Mouse (Mus musculus) ovary, adult 18-20 months (tissue): Measurements from ENCODE around the gene Tcp11.

Experiments used
- DNase-seq: peaks from one replicate; pipeline ENCODE4 v3.0.0; 2022; ENCODE audit warnings: low spot score, mixed read lengths

Tcp11 gene

DNA sequence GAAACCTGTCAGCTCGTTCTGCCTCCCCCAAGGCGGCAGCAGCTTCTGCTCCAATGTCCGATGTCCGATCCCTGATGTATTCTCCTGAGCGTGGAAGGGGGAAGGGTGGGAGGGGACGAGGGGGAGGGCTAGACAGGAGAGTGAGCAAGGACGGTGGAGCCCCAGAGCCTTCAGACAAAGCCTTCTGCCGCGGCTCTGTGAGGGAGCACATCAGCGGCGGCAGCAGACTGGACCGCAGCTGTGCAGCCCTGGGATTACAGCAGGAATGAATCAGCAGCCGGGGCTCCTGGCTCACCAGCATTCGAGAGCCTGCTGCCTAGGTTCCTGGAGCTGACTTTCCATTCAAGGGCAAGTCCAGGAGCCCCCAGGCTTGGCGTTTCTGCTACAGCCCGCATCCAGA is 39.8 kb downstream of the Tcp11 start:
- no peak for DNase-seq

DNA sequence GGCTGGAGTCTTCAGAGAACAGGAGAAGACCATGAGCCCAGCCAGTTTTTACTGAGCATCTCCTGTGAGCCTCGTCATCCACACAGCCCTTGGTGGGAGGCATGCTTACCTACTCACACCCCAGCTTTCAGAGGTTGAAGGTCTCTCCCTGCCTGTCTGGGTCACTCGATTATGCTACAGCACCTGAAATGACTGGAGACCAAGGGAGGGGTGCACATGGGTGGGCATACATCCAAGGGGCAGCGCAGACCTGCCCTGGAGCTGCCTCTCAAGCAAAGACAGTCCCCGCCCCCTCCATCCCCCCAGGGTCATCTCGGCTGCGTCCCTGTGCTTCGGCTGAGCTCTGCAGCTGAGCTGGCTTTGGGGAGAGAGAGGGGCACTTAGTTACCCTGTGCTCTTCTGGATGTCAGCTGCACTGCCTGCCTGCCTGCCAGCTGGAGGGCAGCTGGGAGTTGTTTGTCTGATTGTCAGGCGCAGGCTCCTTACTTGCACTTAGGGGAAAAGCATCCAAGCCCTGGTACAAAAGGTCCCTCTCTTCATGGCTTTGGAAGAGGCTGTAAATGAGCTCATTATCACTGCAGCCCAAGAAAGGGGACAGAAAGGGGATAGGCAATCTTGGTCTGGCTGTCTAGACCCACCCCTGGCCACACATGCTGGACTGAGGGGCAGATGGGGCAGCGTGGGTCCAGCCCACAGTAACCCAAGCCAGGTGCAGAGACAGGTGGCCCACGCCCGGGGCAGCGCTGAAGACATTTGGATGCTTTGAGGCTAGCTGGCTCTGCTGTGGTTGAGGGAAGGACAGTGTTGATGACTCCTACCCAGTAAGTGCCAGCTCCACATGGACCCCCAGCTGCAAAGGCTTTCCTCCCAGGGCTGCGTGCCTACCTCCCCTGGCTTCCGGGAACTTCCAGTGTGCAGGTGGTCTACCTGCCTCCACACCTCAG is 43.4 kb downstream of the Tcp11 start:
- no peak for DNase-seq

DNA sequence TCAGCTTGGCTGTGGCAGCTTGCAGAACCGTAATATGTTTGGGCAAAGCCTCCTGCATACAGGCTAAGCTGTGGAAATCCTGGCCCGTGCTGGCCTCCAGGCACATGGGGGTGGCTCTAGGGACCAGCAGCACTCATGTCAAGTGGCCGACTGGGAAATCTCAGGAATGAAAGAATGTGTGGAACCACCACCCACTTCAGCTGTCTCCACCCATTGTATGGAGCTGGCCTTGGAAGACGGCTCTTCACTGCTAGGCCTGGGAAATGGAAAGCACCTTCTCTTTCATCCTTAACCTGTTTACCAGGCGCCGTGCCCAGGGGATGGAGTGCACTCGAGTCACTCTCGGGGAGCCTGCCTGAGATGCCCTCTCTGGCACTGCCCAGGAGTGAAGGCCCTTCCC is 45.5 kb downstream of the Tcp11 start:
- no peak for DNase-seq

DNA sequence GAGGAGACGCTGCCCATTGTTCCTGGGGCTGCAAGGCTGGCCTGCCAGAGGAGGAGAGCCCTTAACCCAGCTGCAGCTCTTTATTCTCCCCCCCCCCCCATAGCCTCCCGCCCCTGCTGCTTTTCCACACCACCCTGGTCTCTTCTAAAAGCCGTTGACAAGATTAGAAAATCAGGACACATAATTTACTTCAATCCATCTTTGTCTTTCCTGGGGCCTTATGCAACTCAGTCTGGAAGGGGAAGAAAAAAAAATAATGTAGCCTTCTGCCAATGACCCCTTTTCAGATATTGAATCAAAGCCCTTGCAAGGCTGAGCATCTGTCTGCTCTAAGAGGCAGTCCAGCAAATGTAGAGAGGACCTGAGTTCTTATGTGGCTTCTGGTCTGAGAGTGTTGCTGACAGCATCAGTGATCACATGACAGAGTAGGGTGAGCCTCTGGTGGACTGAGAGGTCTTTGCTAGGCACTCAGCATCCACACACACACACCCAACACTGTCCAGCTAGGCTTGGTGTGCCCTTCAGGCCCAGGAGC is 47.3 kb downstream of the Tcp11 start:
- no peak for DNase-seq

DNA sequence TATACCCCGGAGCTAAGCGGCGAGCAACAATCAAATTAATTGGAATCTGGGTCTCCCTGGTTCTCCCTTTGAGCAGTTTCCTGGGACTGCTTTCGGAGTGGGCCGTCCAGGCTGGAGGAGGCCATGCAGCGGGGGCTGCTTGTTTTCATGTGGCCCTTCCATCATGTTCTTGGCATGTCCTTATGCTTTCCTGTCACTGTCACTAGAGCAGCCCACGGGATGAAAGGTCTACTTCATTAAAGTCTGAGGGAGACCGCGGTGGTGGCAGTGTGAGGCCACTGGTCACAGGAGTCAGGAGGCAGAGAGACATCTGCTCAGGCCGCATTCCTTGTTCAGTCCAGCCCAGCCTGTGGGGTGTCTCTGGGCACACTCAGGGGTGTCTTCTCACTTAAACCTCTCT is 48.2 kb downstream of the Tcp11 start:
- DNase-seq: no peak

DNA sequence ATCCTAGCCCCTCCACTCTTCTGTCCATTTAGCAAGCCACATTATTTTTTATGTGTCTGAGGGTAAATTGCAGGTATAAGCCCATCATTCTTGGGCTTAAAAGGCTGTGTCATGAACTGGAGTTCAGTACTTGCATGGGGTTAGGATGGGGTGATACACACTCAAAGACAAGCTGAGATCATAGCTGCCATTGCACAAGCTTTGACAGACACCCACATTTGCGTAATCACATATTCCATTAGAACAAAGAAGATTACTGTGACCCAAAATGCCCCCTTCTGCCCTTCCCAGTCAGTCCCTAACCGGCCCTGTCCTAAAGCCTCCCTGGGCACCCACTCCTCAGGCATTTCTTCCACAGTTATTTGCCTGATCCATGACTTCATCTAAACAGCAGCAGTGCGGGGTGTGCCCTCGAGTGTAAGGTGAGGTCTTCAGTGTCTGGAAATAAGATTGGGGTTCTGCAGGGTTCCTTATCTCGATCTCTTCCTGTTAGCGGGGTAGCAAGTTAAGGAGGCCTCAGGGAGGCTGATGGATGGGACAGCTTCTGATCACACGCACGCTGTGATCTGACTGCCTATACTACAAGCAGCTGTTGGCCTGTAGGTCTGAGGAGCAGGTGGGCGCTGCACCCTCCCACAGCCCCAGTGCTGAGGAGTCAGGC is 49.0 kb downstream of the Tcp11 start:
- no peak for DNase-seq

DNA sequence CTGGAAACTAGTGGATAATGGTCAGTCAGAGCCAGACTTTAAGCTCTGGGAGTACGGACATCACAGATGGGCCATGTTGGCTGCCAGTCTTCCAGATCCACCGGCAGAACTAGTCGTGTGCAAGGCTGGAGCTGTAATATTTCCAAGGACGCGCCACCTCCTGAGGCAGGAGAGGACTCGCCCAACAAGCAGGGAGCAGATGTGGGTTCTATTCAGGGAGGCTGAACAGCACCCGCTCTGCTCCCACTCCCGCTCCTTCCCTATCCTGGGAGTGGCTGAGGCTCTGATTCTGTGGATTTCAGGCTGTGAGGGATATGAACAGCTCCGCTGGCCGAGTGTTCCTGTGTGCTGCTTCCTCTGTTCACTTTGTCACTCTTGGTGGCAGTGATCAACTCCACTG is 50.0 kb downstream of the Tcp11 start:
- DNase-seq: no peak

DNA sequence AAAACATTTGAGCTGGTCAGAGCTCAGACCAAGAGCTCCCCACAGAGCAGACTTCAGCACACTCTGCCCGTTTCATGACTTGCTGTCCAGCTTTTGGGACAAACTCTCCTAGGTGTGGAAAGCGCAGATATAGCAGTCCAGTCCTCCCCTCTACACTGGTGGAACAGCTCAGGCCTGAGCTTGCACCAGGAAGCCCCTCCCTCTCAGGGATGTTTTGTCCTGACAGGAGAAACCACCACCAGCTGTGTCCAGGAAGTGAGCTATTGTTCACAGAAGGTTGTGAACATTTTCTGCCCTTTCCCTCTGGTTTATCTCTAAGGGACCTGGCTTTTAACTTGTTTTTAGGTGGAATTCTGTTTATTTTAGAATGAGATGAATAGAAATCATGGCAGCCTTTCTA is 51.1 kb downstream of the Tcp11 start:
- DNase-seq: no peak

DNA sequence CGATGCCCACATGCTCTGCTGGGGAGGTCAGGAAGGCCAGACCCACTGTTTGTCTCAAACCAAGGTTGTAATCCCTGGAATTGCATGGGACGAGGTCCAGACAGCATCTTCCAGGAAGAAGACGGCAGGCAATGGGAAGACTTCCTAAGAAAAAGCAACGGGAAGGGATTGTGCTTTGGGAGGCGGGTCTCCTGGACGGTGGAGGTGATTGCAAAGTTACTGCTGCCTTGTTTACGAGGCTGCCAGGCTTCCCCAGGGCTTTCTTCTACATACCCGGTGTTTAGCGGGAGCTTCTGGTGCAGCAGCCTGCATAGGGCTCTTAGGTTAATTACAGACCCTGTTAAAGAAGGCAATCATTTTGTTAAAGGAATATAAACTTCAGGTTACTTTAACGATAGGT is 52.2 kb downstream of the Tcp11 start:
- no peak for DNase-seq

DNA sequence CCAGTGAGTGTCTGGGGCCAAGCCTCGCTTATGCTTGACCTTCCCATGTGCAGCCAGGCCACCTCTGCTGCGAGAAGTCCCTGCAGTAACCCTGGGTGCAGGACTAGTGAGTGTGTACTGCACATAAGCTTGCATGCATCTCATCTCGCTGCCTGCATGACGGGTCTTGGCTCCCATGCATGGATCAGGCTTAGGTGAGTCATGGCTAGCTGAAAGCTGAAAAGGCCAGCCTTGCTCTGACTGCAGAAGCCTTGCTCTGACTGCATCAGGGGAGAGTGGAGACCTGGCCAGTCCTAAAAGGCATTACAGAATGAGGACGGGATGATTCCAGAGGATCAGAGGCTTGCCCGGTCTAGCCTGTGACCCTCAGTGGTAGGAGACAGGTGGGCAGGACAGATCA is 53.2 kb downstream of the Tcp11 start:
- DNase-seq: no peak

DNA sequence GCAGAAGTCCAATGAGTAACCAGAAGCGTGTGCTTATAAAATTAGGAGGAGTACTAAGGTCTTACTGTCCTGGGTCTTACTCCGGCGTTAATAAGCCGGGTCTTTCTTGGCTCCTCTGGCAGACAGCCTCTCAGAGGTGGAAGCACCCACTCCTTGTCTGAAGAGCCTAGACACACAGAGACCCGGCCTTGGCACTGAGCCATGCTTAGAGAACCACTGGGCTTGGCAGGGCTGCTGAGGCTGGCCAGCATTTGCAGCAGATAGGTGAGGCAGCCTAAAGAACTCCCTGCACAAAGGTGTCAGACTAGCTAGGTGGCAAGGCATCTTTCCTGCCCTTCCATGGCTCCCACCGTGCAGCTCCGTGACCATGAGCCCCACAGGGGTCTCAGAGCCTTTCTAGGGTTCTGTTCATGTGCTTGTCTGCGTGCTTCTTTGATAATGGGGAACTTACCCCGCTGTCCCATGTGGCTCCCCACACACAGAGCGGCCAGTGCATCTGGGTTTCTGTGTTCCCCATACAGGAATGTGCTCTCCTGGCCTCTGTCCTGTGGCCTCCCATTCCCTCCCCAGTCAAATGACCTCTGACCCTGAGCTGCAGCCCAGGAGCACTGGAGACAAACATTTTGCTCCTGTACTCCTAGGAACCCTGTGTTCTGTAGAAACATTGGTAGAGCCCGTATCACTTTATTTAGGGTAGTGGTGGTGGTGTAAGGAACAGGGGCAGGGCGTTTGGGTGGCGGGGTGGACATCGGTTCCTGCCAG is 54.1 kb downstream of the Tcp11 start:
- DNase-seq: peak; percentile 75

DNA sequence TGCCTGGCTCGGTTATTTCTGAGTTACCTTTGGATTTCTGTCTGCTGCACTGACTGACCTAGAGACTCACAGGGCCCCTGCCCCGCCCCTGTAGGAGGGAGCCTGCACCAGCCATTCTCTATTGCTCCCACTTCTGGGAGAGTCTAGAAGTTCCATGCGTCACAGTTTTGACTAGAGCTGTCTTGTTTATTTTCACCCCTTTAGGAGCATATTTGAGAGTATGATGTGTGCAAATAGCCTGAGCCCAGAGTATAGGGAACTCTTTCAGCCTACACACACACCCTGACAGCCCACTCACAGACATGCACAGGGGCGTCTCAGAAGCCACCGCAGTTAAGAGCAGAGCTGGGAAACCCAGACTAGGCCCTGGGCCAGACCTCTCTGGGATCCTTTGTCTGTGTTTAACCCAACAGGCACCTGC is 54.9 kb downstream of the Tcp11 start:
- peak; percentile 37 for DNase-seq

DNA sequence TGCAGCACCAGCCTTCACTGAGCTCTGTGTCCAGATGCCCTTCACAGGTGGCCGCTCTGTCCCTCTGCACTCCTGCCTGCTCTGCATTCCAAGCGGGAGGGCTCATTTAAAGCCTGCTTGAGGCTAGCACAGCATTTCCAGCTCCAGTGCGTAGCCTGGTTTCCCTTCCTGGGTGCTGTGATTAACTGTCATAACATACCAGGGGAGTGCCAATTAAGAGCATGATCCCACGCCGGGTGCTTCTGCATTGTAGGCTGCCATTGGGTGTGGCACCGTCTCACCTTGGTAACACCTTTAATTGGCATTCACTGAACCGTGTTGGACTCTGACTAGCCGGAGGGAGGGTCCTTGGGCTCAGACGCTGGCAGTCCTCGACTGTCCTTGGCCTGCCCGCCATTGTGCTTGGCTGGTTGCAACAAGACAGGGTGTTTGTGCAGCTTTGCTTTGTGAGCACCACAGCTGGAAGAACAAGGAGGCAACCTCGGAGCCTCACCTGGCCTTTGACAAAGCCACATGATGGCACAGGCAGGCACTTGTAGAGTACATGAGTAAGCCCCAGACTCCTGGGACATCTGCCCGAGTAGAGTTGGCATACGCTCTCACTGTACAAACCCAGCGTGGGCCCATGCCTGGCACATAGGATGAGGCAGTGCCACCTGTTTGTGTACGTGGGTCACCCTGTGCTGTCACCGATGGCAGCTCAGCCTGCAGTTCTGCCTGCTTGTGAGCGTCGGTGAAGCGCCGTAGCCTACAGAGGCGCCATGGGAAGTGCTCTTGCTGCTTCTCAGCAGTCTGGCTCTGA is 57.4 kb downstream of the Tcp11 start:
- DNase-seq: no peak

DNA sequence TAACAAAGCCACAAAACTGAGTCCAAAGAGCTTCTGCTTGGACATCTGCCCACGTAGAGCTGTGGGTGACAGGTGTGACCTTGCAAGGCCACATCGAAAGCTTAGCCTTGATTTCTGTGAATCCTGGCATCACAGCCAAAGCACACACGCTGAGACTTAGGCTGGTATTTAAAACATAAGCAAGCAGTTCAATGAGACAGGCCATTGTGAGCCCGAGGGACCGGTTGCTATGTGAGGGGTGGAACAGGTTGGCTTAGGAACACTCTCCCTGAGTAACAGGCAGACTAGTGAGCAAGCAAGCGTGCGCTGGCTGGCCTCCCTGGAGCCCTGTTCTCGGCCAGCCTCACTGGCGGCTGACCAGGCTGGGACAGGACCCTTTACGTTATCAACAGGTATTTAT is 58.5 kb downstream of the Tcp11 start:
- DNase-seq: no peak

DNA sequence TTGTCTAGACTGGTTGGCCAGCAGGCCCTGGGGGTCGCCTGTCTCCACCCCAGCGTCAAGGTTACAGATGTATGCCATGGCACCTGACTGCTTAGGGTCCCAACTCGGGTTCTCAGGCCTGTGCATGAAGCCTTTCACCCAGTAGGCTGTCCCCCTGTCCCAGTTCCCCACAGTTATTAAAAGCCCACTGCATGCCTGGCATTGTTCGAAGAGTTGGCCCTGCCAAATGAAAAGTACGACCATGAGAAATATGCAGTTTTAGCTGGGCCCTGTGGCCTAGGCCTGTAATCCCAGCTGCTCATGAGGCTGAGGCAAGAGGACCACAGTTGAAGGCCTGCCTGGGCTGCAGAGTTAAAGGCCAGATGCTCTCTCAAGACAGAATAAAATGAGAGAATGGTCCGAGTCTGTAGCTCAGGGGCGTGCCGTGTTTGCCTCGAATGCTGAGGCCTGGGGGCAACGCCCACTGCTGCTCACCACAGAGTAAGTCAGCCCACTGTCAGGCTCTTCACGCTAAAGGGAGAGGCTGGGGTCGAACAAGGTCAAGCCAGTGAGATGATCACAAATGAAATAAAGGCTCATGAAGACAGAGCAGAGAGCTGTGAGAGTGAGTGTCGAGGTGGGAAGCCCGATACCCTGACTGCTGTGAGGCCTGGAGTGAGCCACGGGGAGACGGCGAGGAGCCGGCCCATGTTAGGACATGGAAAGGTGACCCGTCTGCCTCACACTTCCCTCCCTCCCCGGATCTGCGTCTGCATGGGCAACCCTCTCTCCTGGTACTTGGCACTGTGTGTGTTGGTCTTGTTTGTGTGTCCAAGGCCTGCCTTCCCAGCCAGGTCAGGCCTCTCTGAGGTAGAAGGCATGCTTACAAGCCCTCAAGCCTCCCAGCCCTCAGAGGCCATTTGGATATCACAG is 60.4 kb downstream of the Tcp11 start:
- no peak for DNase-seq

DNA sequence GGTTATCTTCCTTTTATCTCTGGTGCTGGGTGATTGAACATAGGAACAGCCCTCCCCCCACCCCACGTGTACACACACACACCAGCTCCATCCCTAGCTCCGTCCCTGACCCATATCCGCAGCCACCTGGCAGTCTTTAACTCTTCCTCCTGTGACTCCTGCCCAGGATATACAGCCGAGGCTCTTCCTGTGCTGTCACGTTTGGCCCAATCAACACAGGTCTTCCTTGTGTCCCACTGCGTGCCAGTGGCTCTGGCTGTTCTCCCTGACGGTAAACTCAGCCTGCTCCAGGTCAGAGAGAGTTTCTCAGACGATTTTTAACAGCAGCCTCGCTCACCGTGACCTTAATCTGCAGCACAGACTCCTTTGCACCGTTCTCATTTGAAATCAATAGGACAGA is 61.7 kb downstream of the Tcp11 start:
- no peak for DNase-seq

DNA sequence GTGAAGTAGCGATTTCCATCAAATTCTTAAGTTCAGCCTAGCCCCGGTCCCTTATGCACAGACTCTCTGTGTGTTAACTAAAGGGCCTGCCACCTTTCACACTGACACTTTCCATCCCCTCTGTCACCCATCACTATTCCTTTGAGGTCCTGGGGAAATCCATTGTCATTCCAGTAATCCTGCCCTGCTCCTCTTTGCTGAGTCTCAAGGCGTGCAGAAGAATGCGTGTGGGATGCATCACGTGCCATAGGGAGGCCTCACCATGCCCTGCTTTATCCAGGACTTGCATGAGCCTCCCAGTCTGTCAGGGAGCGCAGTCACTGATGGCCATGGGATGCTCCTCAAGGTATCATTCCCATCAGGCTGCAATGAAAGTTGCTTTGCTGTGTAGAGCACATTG is 62.1 kb downstream of the Tcp11 start:
- DNase-seq: no peak
